Mouse (Mus musculus): ENCODE measurements around the gene Ttc7b.

Ttc7b gene

DNA sequence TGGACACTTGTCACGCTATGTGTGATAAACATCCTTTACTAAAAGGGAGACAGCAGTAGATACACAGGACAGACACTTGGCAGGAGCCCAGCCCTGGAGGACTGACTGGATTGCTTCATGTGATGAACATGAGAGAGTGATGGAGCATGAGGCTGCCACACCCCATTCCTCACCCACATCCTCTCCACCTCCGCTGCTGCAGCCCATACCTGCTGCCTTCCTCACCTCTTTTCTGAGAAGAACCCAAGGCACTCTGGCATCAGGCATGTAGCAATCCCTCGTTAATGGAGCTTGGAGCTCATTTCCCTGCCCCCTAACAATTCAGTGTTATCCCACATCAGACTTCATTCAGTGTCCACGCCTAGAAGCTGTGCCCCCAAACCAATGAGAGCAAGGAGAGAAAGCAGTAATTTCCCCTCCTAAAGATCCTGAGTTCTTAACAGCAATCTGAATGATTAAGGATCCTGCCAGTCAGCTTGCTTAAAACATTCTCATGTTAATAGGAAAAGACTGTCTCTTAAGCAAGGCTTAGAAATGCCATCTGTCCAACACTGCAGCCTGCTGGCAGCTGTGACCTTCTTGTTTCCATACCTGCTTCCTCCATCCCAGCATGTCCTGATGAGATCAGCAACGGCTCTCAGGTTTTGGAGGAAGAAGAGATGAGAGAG lies 183.1 kb downstream of the Ttc7b start:
- no peak for DNase-seq (ENCODE audit: low read depth, low spot score)

DNA sequence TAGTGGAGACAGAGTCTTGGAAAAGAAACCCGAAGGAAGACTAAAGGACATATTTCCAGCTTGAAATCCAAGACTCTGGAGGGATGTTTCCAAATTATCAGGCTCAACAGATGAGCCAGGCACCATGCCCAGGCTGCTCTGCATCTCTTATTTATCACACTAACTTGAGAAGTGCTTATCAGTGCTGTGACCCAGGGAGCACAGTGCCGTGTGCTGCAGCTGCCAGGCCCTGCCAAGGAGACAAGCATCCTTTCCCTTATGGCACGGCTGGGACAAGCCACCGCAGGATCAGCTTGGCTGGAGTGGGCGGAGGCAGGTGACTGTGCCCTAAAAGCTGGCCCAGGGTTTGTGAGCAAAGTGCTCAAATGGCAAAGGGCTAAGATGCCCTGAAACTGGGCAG lies 184.4 kb downstream of the Ttc7b start:
- DNase-seq (ENCODE audit: low read depth, low spot score) = no peak

DNA sequence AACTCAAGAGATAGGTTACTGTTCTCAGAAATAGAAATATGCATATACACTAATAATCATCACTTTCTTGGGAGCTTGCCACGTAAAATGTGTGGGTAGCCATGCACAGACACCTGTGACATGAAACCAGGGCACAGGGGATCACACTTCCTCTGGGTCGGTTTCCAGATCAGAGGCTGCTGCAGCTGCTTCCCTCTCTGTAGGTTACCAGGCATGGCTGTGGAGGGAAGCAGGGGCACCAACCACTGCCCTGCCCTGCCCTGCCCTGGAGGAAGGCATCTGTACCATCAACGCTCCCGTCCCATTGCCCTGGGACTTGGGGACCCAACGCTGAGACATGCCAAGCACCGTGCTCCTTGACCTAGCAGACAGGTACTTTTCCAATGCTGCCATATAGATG lies 188.8 kb downstream of the Ttc7b start:
- no peak for DNase-seq (ENCODE audit: low read depth, low spot score)

DNA sequence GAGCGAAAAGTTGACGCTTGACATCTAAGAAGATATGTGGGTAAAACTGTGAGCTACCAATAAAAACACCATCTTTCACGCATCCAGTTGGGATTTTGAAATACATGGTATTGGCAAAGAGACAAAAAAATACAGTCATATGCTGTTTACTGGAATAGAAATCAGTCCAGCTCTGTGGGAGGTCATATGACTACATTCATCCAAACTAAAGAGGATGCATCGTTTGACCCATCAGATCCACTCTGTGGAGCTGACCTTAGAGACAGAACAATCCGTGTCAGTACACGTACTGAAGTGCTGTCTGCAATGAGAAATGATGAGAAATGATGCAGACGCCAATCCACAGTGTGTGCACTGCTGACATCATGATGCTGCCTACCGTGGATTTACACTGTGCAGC lies 190.4 kb downstream of the Ttc7b start:
- no peak for DNase-seq (ENCODE audit: low read depth, low spot score)

DNA sequence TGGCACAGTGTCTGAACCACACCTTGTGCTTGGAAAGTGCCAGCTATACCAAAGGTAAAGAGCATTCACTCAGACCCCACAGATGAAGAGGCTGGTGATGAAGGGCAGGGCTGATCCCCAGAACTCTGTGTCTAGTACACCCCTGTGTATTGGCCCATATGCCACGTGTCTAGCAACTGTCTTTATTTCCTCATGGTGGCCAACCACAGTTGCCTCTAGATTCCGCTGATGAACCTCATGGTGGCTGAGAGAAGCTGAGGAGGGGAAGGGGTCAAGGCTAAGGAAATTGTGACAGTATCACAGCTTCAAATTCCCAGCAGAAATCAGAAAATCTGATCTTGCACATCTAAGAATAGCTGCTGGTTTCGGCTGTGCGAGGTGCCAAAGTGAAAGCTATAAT lies 191.6 kb downstream of the Ttc7b start:
- no peak for DNase-seq (ENCODE audit: low read depth, low spot score)

DNA sequence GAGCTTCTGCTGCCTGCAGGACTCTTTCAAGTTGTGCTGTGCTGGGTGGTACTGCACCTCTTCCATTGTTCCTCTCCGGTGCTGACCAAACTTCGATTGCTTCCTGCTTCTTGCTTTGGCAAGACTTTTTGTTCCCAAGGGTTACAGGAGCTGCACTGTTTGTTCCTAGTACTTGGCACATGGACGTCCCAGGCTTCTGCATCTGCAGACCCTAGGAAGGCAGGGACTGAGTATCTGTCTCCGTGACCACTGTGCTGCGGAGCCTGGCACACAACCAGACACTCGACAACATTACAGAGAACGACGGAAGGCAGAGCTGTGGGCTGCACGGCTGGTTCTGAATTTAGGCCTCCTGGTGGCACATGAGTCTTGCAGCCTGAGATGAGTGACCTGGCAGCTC lies 192.1 kb downstream of the Ttc7b start:
- no peak for DNase-seq (ENCODE audit: low read depth, low spot score)

DNA sequence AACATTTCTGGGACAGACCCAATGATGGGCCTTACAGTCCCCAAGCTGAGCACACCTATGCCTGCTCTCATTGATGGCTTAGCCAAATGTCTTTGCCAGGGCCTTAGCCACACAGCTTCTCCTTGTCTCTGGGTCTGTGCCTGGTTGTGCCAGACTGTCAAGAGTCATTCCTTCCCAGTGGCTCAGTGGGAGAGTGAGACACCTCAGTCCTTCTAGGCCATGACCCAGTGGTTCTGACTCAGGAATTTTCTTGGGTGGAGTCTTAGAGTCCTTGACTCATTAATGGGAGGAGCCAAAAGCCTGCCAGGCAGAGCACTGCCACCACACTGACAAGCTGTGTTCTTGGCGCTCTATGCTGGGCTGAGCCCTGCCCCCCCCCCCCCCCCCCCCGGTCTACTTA lies 193.9 kb downstream of the Ttc7b start:
- no peak for DNase-seq (ENCODE audit: low read depth, low spot score)

DNA sequence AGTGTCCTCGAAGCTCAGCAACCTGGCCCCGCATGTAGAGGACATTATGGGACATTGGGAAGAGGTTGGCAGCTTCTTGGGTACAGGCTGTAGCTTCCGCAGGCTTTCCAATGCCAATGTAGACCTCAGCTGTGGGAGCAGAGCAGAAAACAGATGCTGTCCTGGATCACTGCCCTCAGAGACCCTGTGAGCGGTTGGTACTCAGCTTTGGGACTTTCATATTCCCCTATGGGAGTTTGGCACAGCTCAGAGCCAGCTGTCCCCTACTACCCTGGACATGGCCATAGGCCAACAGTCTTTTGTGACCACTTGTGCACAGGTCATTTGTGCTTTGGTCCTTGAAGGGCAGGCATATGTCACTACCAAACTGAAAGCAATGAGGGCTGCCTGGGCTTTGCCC lies 195.0 kb downstream of the Ttc7b start:
- DNase-seq (ENCODE audit: low read depth, low spot score) = no peak

DNA sequence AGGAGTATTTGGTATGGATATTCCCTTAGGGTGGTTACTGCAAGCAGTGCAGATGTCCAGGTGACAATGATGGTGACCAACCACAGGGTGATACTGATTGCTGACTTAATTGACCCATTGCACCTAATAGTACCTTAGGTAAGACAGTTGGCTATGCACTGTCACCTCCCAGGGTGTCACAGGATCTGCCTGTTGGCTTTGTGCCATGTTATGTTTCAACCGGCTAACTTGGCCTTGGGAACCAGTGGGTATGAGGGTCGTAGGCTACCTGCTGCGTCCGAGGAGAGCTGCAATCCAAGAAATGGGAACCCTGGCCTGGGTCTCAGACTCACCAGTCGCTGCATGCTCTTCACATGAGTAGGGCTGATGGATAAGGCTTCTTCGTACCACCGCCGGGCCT lies 195.4 kb downstream of the Ttc7b start:
- no peak for DNase-seq (ENCODE audit: low read depth, low spot score)

DNA sequence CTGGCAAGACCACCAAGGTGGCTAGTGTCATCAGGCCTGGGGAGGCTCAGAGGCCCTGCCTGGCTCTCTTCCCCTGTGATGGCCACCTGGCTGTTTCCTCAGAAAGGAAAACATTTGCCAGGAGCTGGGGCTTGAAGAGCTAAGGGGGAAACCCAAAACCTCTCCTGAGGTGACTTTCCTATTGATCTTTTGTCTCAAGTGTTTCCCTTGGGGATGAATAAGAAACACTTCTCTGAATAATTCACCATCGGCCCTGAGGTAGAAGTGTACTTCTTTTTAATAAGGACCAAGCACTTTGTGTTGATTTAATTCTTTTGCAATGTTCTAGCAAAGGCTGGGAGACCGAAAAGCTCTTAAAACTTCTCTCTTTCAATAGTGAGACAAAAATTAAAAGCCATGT lies 197.0 kb downstream of the Ttc7b start:
- no peak for DNase-seq (ENCODE audit: low read depth, low spot score)

DNA sequence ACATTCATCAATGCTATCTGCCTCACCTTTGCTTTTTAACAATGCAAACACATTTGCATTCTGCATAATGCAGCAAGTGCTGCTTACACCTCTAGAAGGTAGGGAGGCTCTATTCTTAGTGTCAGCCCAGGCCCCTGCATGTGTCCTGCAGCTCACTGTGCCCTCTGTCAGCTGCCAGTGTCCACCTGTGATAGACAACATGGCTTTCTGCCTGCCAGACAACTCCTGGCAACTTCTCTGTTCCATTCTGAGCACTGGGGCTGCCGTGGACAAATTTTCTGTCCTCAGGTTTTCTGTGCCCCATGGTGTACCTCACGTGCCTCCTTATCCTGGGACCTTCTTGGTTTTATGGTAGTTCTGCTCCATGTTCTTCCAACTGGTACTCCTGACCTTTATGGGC lies 198.4 kb downstream of the Ttc7b start:
- no peak for DNase-seq (ENCODE audit: low read depth, low spot score)

DNA sequence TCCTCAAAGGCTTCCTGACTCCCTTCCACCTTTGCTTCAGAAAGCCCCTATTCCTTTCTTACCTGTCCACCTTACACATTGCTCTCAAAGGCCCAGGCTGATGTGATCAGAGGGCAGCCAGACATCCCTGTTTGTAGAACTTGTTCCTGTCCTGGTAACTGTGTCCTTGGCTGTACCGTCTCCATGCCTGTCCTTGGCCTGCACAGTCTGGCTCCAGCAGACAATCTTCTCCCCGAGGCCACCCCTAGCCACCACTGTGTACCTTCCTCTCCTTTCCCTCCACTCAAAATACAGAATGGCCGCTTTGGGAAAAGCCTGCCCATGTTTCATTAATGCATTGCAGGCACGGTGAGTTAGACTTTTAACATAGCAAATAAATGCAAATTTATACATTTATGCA lies 199.1 kb downstream of the Ttc7b start:
- DNase-seq (ENCODE audit: low read depth, low spot score) = no peak

DNA sequence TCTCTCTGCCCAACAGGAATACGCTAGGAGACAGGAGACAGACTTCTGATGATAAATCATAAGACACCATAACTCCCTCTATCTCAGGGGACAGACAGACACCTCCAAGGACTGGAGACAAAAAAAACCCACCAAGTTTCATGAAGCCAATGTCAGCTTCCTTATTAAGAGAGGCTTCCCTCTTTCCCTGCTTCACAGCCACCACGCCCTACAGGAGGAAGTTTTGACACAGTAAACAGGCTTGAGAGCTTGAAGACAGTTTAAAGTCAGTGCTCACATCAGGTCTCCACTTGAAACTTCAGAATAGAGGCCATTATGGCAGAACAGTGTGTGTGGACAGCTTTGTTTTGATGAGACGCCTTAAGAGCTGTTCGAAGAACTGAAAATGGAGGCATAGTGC lies 200.9 kb downstream of the Ttc7b start:
- no peak for DNase-seq (ENCODE audit: low read depth, low spot score)

DNA sequence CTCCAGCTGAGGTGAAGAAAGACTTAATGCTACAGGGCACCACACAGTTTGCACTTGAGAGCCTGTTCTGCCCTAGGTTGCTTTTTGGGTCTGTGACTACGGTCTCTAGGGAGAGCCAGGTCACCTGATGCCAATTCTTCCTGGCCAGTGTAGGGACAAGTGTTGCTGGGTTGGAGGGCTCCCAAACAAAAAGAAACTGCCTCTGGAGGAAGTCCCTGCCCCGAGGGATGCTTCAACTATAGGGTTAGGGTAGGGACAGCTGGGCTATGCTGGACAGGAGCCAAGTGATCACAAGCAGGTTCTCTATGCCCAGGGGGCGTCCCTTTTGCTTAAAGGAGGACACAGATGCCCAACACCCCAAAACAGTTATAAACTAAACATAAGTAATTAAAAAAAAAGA lies 202.7 kb downstream of the Ttc7b start:
- no peak for DNase-seq (ENCODE audit: low read depth, low spot score)

DNA sequence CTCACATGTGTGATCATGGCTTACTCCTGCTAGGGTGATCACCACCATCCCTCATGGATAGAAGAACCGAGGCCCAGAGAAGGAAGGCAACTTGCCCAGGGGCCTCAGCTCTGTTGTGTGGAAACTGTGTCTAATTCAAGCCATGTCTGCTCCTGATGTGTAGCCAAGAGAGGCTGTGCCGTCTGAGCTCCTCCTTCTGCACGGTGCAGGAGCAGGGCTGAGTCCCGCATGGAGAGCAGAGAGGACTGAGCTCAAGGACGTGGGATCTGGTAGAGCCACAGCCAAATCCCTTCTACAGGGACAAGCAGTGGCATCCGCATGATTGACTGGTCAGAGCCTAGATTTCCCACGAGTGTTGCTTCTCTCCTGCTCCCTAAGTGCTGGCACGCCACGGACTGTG lies 204.5 kb downstream of the Ttc7b start:
- no peak for DNase-seq (ENCODE audit: low read depth, low spot score)

DNA sequence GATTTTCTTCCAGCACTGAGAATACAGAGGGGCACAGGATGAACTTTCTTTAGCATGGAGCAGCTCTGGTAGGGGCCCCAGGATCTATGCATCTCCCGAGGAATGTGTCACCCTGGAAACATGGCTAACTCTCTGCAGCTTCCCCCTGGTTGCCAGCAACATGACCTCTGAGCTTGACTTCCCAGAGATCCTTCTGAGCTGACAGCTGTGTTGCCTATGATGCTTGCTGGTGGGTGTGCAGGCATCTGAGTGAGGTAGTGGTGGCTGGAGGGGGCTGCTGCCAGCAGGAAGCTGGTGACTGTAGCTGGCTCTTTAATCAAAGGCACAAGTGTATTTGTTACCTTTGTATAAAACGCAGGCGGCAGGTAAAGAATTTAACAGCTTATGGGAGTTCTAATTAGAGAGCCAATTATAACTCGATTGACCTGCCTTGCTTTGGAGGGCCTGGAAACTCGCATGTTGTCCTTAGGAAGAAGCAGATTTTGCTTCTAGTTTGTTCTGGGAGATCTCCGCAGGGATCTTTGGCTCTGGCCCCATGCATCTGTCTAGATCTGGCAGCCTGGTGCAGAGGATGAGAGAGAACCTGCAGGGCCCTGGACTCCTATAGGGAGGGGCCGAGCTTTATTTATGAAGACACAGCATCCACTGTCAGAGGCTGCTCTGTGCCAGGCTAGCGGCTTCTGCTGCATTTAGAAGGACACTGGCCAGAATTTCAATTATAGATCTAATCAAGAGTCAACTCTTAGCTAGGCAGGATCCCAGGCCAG lies 205.3 kb downstream of the Ttc7b start:
- no peak for DNase-seq (ENCODE audit: low read depth, low spot score)

DNA sequence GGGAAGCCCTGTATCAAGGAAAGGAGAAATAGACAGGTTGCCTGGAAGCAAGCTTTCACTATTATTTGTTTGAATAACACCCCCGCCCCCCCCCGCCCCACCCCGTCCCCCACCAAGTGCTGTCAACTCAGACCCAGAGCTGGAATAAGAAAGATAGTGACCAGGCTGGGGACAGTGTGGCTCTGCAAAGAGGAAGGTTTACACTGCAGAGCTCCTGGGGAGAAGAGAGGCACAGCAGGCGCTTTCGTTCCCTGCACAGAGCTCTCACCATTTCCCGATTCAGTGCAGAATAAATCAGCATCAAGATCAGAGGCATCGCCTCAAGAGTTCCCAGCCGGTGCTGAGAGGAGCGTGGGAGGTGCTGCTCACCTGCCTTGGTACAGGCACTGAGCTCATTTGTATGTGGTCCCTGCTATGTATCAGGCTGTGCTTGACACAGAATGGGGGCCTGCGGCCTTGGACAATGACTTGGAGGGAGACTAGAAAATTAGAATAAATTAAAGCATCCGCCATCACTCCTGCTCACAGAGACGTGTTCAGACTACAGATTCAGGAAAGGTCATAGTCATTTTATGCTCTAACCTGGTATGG lies 206.7 kb downstream of the Ttc7b start:
- DNase-seq (ENCODE audit: low read depth, low spot score) = no peak

DNA sequence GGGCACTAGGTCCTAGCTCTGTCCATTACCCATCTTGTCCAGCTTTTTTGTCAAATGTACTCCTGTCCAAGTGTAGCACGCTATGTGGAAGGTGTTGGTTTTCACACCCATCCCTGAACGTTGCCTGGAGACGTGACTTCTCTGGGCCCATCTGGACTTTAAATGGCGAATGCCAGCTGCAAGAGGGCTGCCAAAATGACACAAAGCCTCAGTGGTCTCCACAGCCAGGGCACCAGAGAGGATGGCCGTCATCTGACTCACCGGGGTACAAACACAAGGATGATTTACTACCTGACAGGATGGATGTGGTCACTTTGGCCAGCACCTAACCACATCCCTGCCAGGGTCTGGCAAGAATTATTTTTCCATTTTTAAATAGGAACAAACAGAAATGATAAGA lies 207.4 kb downstream of the Ttc7b start:
- no peak for DNase-seq (ENCODE audit: low read depth, low spot score)

DNA sequence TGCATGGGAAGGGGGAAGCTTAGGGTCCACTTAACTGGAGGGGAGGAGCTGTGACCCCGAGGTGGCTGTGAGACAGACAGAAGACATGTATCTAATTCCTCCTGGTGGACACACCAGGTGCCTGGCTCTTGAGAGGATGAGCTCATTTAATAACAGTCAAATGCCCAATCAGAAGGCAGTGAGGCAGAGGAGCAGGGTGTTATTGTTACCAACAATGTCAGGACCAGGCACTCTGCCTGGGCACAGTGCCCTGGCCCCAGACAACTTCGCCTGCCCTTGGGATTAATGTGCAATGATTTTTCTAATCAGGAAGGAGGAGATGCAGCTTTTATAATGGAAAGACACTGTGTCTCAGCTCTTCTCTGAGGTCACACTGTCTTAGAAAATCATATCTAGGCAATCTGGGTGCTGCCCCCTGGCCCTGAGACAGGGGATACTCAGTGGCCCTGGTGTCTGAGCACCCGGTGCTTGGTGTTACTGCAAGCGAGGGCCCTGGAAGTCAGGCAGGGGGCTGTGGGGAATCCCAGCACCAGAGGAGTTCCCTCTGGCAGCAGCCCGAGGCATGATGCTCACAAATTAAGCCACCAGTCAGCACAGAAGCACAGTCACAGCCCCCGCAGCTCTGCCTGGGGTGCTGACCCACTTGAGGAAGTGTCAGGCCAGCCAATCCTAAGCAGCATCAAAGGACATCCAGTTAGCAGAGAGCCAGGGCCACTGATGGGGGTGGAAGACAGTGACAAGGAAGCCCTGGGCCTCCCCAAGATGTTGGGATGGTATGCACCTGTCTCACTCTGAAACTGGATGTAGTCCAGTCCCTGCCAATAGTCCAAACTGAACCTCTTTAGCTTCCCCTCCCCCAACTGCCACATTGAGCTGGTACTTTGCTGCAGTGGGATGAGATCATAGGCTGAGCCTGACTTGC lies 209.9 kb downstream of the Ttc7b start:
- no peak for DNase-seq (ENCODE audit: low read depth, low spot score)

DNA sequence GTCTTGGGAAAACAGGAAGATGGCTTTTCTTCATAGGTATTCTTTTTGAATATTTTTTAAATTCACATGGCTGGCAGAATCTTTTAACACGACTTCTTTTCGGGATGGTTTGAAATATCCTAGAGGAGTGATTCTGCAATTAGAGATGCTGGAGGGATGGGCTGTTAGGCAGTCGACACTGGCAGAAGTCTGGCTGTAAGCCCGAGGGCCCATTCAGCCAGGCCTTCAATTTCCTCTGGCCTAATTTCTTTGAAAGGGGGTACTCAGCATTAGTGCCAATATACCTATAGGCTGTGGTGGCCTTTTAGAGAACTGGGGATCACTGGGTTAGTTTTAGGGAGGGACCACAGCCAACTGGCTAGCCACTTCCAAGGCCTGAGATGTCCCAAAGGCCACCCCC lies 211.4 kb downstream of the Ttc7b start:
- DNase-seq (ENCODE audit: low read depth, low spot score) = no peak

DNA sequence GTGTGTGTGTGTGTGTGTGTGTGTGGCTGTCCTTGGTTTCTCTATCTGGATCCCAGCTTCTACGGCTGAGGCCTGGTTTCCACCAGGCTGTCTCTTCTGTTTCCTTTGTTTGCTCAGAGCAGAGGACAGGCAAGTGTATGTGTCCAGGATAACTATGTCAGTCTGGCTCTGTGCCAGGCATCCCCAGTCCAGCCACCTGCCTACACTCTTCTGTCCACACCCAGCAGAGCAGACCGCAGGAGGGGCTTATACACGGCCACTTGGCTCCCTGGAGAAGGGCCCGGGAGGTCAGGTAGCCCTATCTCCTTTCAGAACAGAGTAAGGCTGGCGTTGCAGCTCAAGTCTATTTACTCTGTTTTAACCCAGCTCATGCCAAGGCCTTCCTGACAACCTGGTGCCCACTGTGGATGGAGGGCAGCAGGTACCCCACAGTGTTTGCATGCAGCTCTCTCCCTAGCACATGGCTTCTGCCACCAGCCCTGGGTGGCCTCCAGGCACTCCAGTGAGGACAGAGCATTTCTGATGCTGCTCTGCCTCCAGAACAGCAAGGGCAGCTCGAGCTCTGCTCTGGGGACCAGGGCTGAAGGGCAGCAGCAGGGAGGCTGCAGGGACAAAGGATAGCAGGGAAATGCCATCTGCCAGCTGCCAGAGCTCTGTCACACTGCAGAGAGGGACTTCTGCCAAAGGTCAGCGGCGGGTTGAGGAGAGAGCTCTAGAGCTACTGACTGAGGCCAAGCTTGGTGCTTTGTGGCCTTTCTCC lies 212.9 kb downstream of the Ttc7b start:
- no peak for DNase-seq (ENCODE audit: low read depth, low spot score)

Data from forelimb bud, embryonic 11.5 days (tissue).